Mouse (Mus musculus): ENCODE data around the gene Mllt11.

DNA sequence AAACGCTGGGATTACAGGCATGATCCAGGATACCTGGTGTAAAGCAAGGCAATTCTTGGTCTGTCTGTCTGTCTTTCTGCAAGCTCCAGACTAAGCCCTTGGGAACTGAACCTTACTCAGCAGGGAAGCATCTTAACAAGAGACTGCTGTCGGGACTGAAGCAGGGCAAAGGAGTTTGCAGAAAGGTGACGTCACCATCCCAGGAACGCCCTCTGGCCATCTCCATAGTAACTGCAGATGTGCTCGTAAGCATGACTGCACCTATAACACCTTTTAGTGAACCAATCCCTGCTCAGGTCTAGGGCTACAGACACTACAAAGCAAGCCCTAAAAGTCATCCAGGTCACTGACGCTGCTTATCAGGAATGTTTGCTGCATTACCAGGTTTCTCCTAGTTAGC, 7.7 kb downstream of the Mllt11 start:
- TF ChIP-seq CTCF (IDR thresholded peaks at IDR 0.05; ENCODE audit: extremely low read depth, insufficient read depth, low read length) (no peak), POLR2A (IDR thresholded peaks at IDR 0.05; ENCODE audit: extremely low read depth, insufficient read depth, low read length) (0 out of 2 replicates have a peak, but pooled peaks have one; percentile 12)
